Comparison of ENCODE assay signal across 9 mouse cellular contexts in genomic region chr9:58535447-58536134, GRCm38 (mm10). TPM values are rescaled to one million over a fixed set of nuclear protein-coding genes. Genes with fewer than 3 reads are reported as not detected.
DNase-seq lines count a peak whose midpoint lies in the region; ATAC-seq and TF ChIP-seq lines count a peak whose summit lies in the region.
"Had no signal": no experiment of that assay in that cellular context is flagged by ENCODE, and none has a peak within 500 bp of the region (broad histone marks: within the 10 kb centered on the region; RNA-seq: fewer than 3 reads in every experiment).

No protein-coding gene starts in this region.

- H3ac ChIP-seq in C2C12 (ENCODE audit: control insufficient read depth, insufficient read length, low read depth): no peak overlapping the region

- H3K4me1 ChIP-seq in intestine, embryonic 14.5 days (replicated peaks; ENCODE audit: control insufficient read depth, insufficient read depth, low read length): no peaks in the 10 kb centered on the region
- H3K4me1 ChIP-seq in intestine, embryonic 16.5 days (ENCODE audit: control insufficient read depth, insufficient read depth, low read length): no peaks in the 10 kb centered on the region
- no peaks in the 10 kb centered on the region for H3K4me1 ChIP-seq in hindbrain, embryonic 11.5 days (replicated peaks; ENCODE audit: control insufficient read depth, insufficient read depth, low read length)
- H3K4me1 ChIP-seq in midbrain, embryonic 13.5 days (replicated peaks): no peaks in the 10 kb centered on the region

- TF ChIP-seq CTCF in C2C12 (IDR thresholded peaks at IDR 0.05; ENCODE audit: control insufficient read depth, insufficient read depth, insufficient read length): peak; percentile 21
- TF ChIP-seq CTCF in brain, embryonic 14.5 days (IDR thresholded peaks at IDR 0.05; ENCODE audit: borderline replicate concordance, extremely low read depth, insufficient read depth, insufficient read length): peak; percentile 82

- H3K27ac ChIP-seq in intestine, embryonic 14.5 days (ENCODE audit: low read depth): no peak overlapping the region
- H3K27ac ChIP-seq in intestine, embryonic 16.5 days (ENCODE audit: low read length): no peak overlapping the region
- H3K27ac ChIP-seq in hindbrain, embryonic 11.5 days (ENCODE audit: low read depth, low read length): no peak overlapping the region
- H3K27ac ChIP-seq in midbrain, embryonic 13.5 days: no peak overlapping the region
- H3K27ac ChIP-seq: limb, embryonic 15.5 days had no signal

- no peaks in the 10 kb centered on the region for H3K27me3 ChIP-seq in intestine, embryonic 14.5 days (replicated peaks; ENCODE audit: control insufficient read depth, insufficient read depth, low read length)
- no peaks in the 10 kb centered on the region for H3K27me3 ChIP-seq in intestine, embryonic 16.5 days (replicated peaks; ENCODE audit: control insufficient read depth, insufficient read depth, low read length)
- no peaks in the 10 kb centered on the region for H3K27me3 ChIP-seq in C2C12 (ENCODE audit: control insufficient read depth, insufficient read depth, insufficient read length)
- H3K27me3 ChIP-seq in hindbrain, embryonic 11.5 days (ENCODE audit: control insufficient read depth, insufficient read depth, low read length): no peaks in the 10 kb centered on the region
- H3K27me3 ChIP-seq in midbrain, embryonic 13.5 days: no peaks in the 10 kb centered on the region
- H3K27me3 ChIP-seq: limb, embryonic 15.5 days had no signal

- 81% methylated on average over 20 of the region's 20 CpGs for WGBS in intestine, embryonic 14.5 days
- 81% methylated on average over 20 of the region's 20 CpGs for WGBS in intestine, embryonic 16.5 days
- 77% methylated on average over 20 of the region's 20 CpGs for WGBS in hindbrain, embryonic 11.5 days
- WGBS in midbrain, embryonic 13.5 days: 76% methylated on average over 20 of the region's 20 CpGs

- H3K4me2 ChIP-seq in intestine, embryonic 14.5 days (ENCODE audit: low read length): no peak overlapping the region
- no peak overlapping the region for H3K4me2 ChIP-seq in intestine, embryonic 16.5 days (ENCODE audit: low read depth, low read length)
- H3K4me2 ChIP-seq in hindbrain, embryonic 11.5 days (replicated peaks; ENCODE audit: low read depth, low read length): no peak overlapping the region
- H3K4me2 ChIP-seq in midbrain, embryonic 13.5 days (replicated peaks): no peak overlapping the region
- H3K4me2 ChIP-seq: limb, embryonic 15.5 days had no signal

- no peak overlapping the region for H3K4me3 ChIP-seq in intestine, embryonic 14.5 days (ENCODE audit: low read depth, low read length)
- H3K4me3 ChIP-seq in intestine, embryonic 16.5 days (ENCODE audit: low read length): no peak overlapping the region
- H3K4me3 ChIP-seq in C2C12 (ENCODE audit: insufficient read depth, poor library complexity, severe bottlenecking): no peak overlapping the region
- H3K4me3 ChIP-seq in hindbrain, embryonic 11.5 days (ENCODE audit: low read depth, low read length): no peak overlapping the region
- no peak overlapping the region for H3K4me3 ChIP-seq in midbrain, embryonic 13.5 days (replicated peaks)
- H3K4me3 ChIP-seq: limb, embryonic 15.5 days had no signal

- TF ChIP-seq POLR2A in brain, embryonic 14.5 days (IDR thresholded peaks at IDR 0.05; ENCODE audit: borderline replicate concordance, extremely low read depth, insufficient read depth, insufficient read length, poor library complexity, severe bottlenecking): no peak

- no peaks in the 10 kb centered on the region for H3K9me3 ChIP-seq in intestine, embryonic 14.5 days (ENCODE audit: control insufficient read depth, low read length)
- no peaks in the 10 kb centered on the region for H3K9me3 ChIP-seq in intestine, embryonic 16.5 days (ENCODE audit: control insufficient read depth, low read length)
- no peaks in the 10 kb centered on the region for H3K9me3 ChIP-seq in hindbrain, embryonic 11.5 days (ENCODE audit: control insufficient read depth, low read length)
- H3K9me3 ChIP-seq in midbrain, embryonic 13.5 days: no peaks in the 10 kb centered on the region
- H3K9me3 ChIP-seq: limb, embryonic 15.5 days had no signal

- ATAC-seq in intestine, embryonic 14.5 days (replicated peaks; ENCODE audit: low FRiP score, low TSS enrichment, low read depth): no peak
- ATAC-seq in intestine, embryonic 16.5 days: no peak
- no peak for ATAC-seq in hindbrain, embryonic 11.5 days (ENCODE audit: low FRiP score)
- ATAC-seq in midbrain, embryonic 13.5 days: peak; percentile 73

- no peak overlapping the region for H3K9ac ChIP-seq in intestine, embryonic 14.5 days (ENCODE audit: low read length)
- H3K9ac ChIP-seq in intestine, embryonic 16.5 days (ENCODE audit: low read depth, low read length): no peak overlapping the region
- H3K9ac ChIP-seq in hindbrain, embryonic 11.5 days (ENCODE audit: low read depth, low read length): no peak overlapping the region
- no peak overlapping the region for H3K9ac ChIP-seq in midbrain, embryonic 13.5 days (replicated peaks)
- H3K9ac ChIP-seq: limb, embryonic 15.5 days had no signal

- H3K79me3 ChIP-seq in C2C12 (ENCODE audit: low read depth): no peaks in the 10 kb centered on the region

- DNase-seq in intestine, embryonic 14.5 days (ENCODE audit: low spot score): peak; percentile 62
- DNase-seq in brain, embryonic 14.5 days (ENCODE audit: low read depth): peak; percentile 80
- DNase-seq in hindbrain, embryonic 11.5 days (ENCODE audit: low spot score): peak; percentile 74
- peak; percentile 56 for DNase-seq in thymus, postnatal 25 days
- no peak for DNase-seq in adrenal gland, postnatal 10 days

- peaks cover 53% of the 10 kb centered on the region for H3K36me3 ChIP-seq in intestine, embryonic 14.5 days (ENCODE audit: control insufficient read depth, insufficient read depth, low read length)
- H3K36me3 ChIP-seq in intestine, embryonic 16.5 days (ENCODE audit: control insufficient read depth, insufficient read depth, low read length): peaks cover 3% of the 10 kb centered on the region; the same call in 1 of the 2 replicates
- H3K36me3 ChIP-seq in C2C12 (ENCODE audit: control insufficient read depth, insufficient read depth): peaks cover 30% of the 10 kb centered on the region
- H3K36me3 ChIP-seq in hindbrain, embryonic 11.5 days (ENCODE audit: control insufficient read depth, insufficient read depth, low read length): no peaks in the 10 kb centered on the region
- H3K36me3 ChIP-seq in midbrain, embryonic 13.5 days: peaks cover 34% of the 10 kb centered on the region

- peaks cover 7% of the 10 kb centered on the region for H3K79me2 ChIP-seq in C2C12 (ENCODE audit: control insufficient read depth, insufficient read depth)

TF ChIP-seq in C2C12, 6 proteins besides CTCF, POLR2A, EP300 and RAD21:
- TF ChIP-seq FOSL1 (IDR thresholded peaks at IDR 0.05; ENCODE audit: insufficient read depth, low read length, poor library complexity, severe bottlenecking): no peak
- no peak for TF ChIP-seq MYOG (IDR thresholded peaks at IDR 0.05; ENCODE audit: control insufficient read depth, extremely low read depth, insufficient read length)
- TF ChIP-seq CEBPB (IDR thresholded peaks at IDR 0.05; ENCODE audit: low read depth): no peak
- TF ChIP-seq MAX (IDR thresholded peaks at IDR 0.05): no peak
- TF ChIP-seq USF1 (IDR thresholded peaks at IDR 0.05; ENCODE audit: low read depth): no peak
- no peak for TF ChIP-seq MYOD1 (IDR thresholded peaks at IDR 0.05; ENCODE audit: control insufficient read depth, insufficient read length, low read depth)

RNA-seq across cellular contexts. Expression of gene Cd276, which starts 19.6 kb away (rescaled TPM):
- 35.6 and 37.5 TPM in 2 replicates for polyA plus RNA-seq in intestine, embryonic 14.5 days (2014; fragmentation: Nextera tagmentation; extraction: Ambion mirVana)
- polyA plus RNA-seq in intestine, embryonic 16.5 days (2015; fragmentation: Nextera tagmentation; extraction: Ambion mirVana): 17.9 and 18.1 TPM in 2 replicates
- polyA plus RNA-seq in C2C12 (2012; fragmentation: generic; extraction: Trizol): 28.8 TPM
- 34.6 and 47.1 TPM in 2 replicates for polyA plus RNA-seq in brain, embryonic 14.5 days (2012; rRNA removed)
- 26.6 and 27.9 TPM in 2 replicates for polyA plus RNA-seq in hindbrain, embryonic 11.5 days (2014; fragmentation: Nextera tagmentation; extraction: Ambion mirVana)
- 31.3 and 33.9 TPM in 2 replicates for polyA plus RNA-seq in midbrain, embryonic 13.5 days (2015; fragmentation: Nextera tagmentation; extraction: Ambion mirVana)
- total RNA-seq in adrenal gland, postnatal 10 days (2021): 10 to 100 TPM; 16.2 to 20.9 TPM

RNA-seq across cellular contexts. Expression of gene Nptn, which starts 46.4 kb away (rescaled TPM):
- 129 and 131 TPM in 2 replicates for polyA plus RNA-seq in intestine, embryonic 14.5 days (2014; fragmentation: Nextera tagmentation; extraction: Ambion mirVana)
- polyA plus RNA-seq in intestine, embryonic 16.5 days (2015; fragmentation: Nextera tagmentation; extraction: Ambion mirVana): 118 and 122 TPM in 2 replicates
- polyA plus RNA-seq in C2C12 (2012; fragmentation: generic; extraction: Trizol): 262 TPM
- polyA plus RNA-seq in brain, embryonic 14.5 days (2012; rRNA removed): 342 and 371 TPM in 2 replicates
- 70.4 and 75.4 TPM in 2 replicates for polyA plus RNA-seq in hindbrain, embryonic 11.5 days (2014; fragmentation: Nextera tagmentation; extraction: Ambion mirVana)
- polyA plus RNA-seq in midbrain, embryonic 13.5 days (2015; fragmentation: Nextera tagmentation; extraction: Ambion mirVana): 99.1 and 110 TPM in 2 replicates
- 100 to 1,000 TPM; 172 to 178 TPM for total RNA-seq in adrenal gland, postnatal 10 days (2021)

RNA-seq across cellular contexts. Expression of gene Insyn1, which starts 47.2 kb away (rescaled TPM):
- polyA plus RNA-seq in intestine, embryonic 14.5 days (2014; fragmentation: Nextera tagmentation; extraction: Ambion mirVana): 1.2 and 1.9 TPM in 2 replicates
- 0.35 and 0.62 TPM in 2 replicates for polyA plus RNA-seq in intestine, embryonic 16.5 days (2015; fragmentation: Nextera tagmentation; extraction: Ambion mirVana)
- polyA plus RNA-seq in C2C12 (2012; fragmentation: generic; extraction: Trizol): 23.3 TPM
- polyA plus RNA-seq in brain, embryonic 14.5 days (2012; rRNA removed): 34.7 and 45.2 TPM in 2 replicates
- polyA plus RNA-seq in hindbrain, embryonic 11.5 days (2014; fragmentation: Nextera tagmentation; extraction: Ambion mirVana): 2.3 and 2.6 TPM in 2 replicates
- 2.9 and 5.2 TPM in 2 replicates for polyA plus RNA-seq in midbrain, embryonic 13.5 days (2015; fragmentation: Nextera tagmentation; extraction: Ambion mirVana)
- 10 to 100 TPM in 1 of 2 experiments, 1 to 10 TPM in 1; 9.6 to 10.7 TPM for total RNA-seq in adrenal gland, postnatal 10 days (2021)
